9 mouse cellular contexts compared by ENCODE assay signal in genomic region chr12:108001652-108002340, GRCm38 (mm10). TPM values are rescaled to one million over a fixed set of nuclear protein-coding genes. Genes with fewer than 3 reads are reported as not detected.
DNase-seq lines count a peak whose midpoint lies in the region; ATAC-seq and TF ChIP-seq lines count a peak whose summit lies in the region.
"Had no signal": no experiment of that assay in that cellular context is flagged by ENCODE, and none has a peak within 500 bp of the region (broad histone marks: within the 10 kb centered on the region; RNA-seq: fewer than 3 reads in every experiment).

No protein-coding gene starts in this region.

- H3K27ac ChIP-seq in heart, embryonic 16.5 days (ENCODE audit: low read length), result no peak overlapping the region
- peak overlapping the region; percentile 77; the same call in 1 of the 2 replicates for H3K27ac ChIP-seq in cortical plate, adult 2 months (ENCODE audit: insufficient read depth, low read length)
- peak overlapping the region; percentile 28; the same call in 1 of the 2 replicates for H3K27ac ChIP-seq in hindbrain, postnatal 0 days
- H3K27ac ChIP-seq in neural tube, embryonic 15.5 days (replicated peaks), result peak overlapping the region; percentile 94

- no peak for TF ChIP-seq CTCF in cortical plate, adult 2 months (IDR thresholded peaks at IDR 0.05; ENCODE audit: extremely low read depth, insufficient read depth, low read length)
- no peak for TF ChIP-seq CTCF in hindbrain, postnatal 0 days (IDR thresholded peaks at IDR 0.05; ENCODE audit: low read depth)

- H3K4me1 ChIP-seq in heart, embryonic 16.5 days (ENCODE audit: control insufficient read depth, insufficient read depth, low read length), result peaks cover 13% of the 10 kb centered on the region
- H3K4me1 ChIP-seq in cortical plate, adult 2 months (ENCODE audit: control insufficient read depth, insufficient read depth, low read length), result peaks cover 4% of the 10 kb centered on the region; the same call in 1 of the 2 replicates
- H3K4me1 ChIP-seq in hindbrain, postnatal 0 days (ENCODE audit: insufficient read depth, low read length), result peaks cover 10% of the 10 kb centered on the region
- H3K4me1 ChIP-seq in neural tube, embryonic 15.5 days, result peaks cover 61% of the 10 kb centered on the region

- peak overlapping the region; percentile 63 for H3K9ac ChIP-seq in heart, embryonic 16.5 days (ENCODE audit: low read length)
- peak overlapping the region; percentile 58 for H3K9ac ChIP-seq in hindbrain, postnatal 0 days (replicated peaks; ENCODE audit: low read length)
- H3K9ac ChIP-seq in neural tube, embryonic 15.5 days (replicated peaks), result peak overlapping the region; percentile 89

- 6% methylated on average over 36 of the region's 37 CpGs for WGBS in heart, embryonic 16.5 days
- 7% methylated on average over 37 of the region's 37 CpGs for WGBS in hindbrain, postnatal 0 days
- 3% methylated on average over 37 of the region's 37 CpGs for WGBS in neural tube, embryonic 15.5 days

- no peak for DNase-seq in heart, postnatal 14 days
- no peak for DNase-seq in hindbrain, postnatal 0 days (ENCODE audit: low spot score)
- DNase-seq in urinary bladder, postnatal 14 days (ENCODE audit: low spot score), result no peak
- no peak for DNase-seq in gastrocnemius, postnatal 14 days

- ATAC-seq in heart, embryonic 16.5 days (replicated peaks; ENCODE audit: extremely low read depth, insufficient read depth, low FRiP score), result no peak
- no peak for ATAC-seq in hindbrain, postnatal 0 days
- ATAC-seq in neural tube, embryonic 15.5 days (ENCODE audit: low FRiP score), result no peak
- ATAC-seq in monocyte, adult 5-6 weeks (replicated peaks; ENCODE audit: insufficient number of reproducible peaks, low FRiP score, low TSS enrichment, poor library complexity, severe bottlenecking), result no peak

- peaks cover 55% of the 10 kb centered on the region for H3K27me3 ChIP-seq in heart, embryonic 16.5 days (ENCODE audit: control insufficient read depth, insufficient read depth, low read length)
- peaks cover 9% of the 10 kb centered on the region for H3K27me3 ChIP-seq in hindbrain, postnatal 0 days (ENCODE audit: insufficient read depth, low read length)
- H3K27me3 ChIP-seq in neural tube, embryonic 15.5 days (replicated peaks), result peaks cover 10% of the 10 kb centered on the region

- intact Hi-C loops in heart, postnatal 14 days (cut with DNase I), result no loop called here
- intact Hi-C loops in gastrocnemius, postnatal 14 days (cut with DNase I; ENCODE audit: low total_unique reads), result no loop called here

- no peaks in the 10 kb centered on the region for H3K9me3 ChIP-seq in heart, embryonic 16.5 days (replicated peaks; ENCODE audit: control insufficient read depth, low read length)
- no peaks in the 10 kb centered on the region for H3K9me3 ChIP-seq in hindbrain, postnatal 0 days (ENCODE audit: low read length)
- H3K9me3 ChIP-seq in neural tube, embryonic 15.5 days (replicated peaks), result no peaks in the 10 kb centered on the region

- H3K36me3 ChIP-seq in heart, embryonic 16.5 days (ENCODE audit: control insufficient read depth, insufficient read depth), result no peaks in the 10 kb centered on the region
- no peaks in the 10 kb centered on the region for H3K36me3 ChIP-seq in hindbrain, postnatal 0 days (ENCODE audit: insufficient read depth, low read length)
- H3K36me3 ChIP-seq in neural tube, embryonic 15.5 days, result no peaks in the 10 kb centered on the region
- H3K36me3 ChIP-seq: G1E had no signal

- H3K4me3 ChIP-seq in heart, embryonic 16.5 days (ENCODE audit: low read length), result peak overlapping the region; percentile 76
- peak overlapping the region; percentile 61 for H3K4me3 ChIP-seq in cortical plate, adult 2 months (ENCODE audit: insufficient read depth, low read length)
- H3K4me3 ChIP-seq in hindbrain, postnatal 0 days (ENCODE audit: low read length), result peak overlapping the region; percentile 61
- H3K4me3 ChIP-seq in neural tube, embryonic 15.5 days (replicated peaks), result peak overlapping the region; percentile 81

- no peak for TF ChIP-seq POLR2A in cortical plate, adult 2 months (IDR thresholded peaks at IDR 0.05; ENCODE audit: extremely low read depth, insufficient read depth, low read length)

- peak overlapping the region; percentile 98 for H3K4me2 ChIP-seq in heart, embryonic 16.5 days (ENCODE audit: low read depth, low read length)
- peak overlapping the region; percentile 93 for H3K4me2 ChIP-seq in hindbrain, postnatal 0 days (ENCODE audit: low read depth, low read length)
- peak overlapping the region; percentile 98 for H3K4me2 ChIP-seq in neural tube, embryonic 15.5 days

RNA-seq across cellular contexts. Expression of gene Bcl11b, which starts 1.6 kb away (rescaled TPM):
- 6.3 and 9.0 TPM in 2 replicates for polyA plus RNA-seq in heart, embryonic 16.5 days (2015; fragmentation: Nextera tagmentation; extraction: Ambion mirVana)
- total RNA-seq in heart, postnatal 14 days (2021), result 1 to 10 TPM; 1.2 to 8.6 TPM
- polyA plus RNA-seq in cortical plate, adult 2 months (2012; rRNA removed), result 23.9 and 27.2 TPM in 2 replicates
- total RNA-seq in hindbrain, postnatal 0 days (2014; rRNA removed), result 30.0 and 31.6 TPM in 2 replicates
- 9.8 and 12.0 TPM in 2 replicates for polyA plus RNA-seq in hindbrain, postnatal 0 days (2015; fragmentation: Nextera tagmentation; extraction: Ambion mirVana)
- 21.6 and 22.2 TPM in 2 replicates for polyA plus RNA-seq in neural tube, embryonic 15.5 days (2015; fragmentation: Nextera tagmentation; extraction: Ambion mirVana)
- total RNA-seq in gastrocnemius, postnatal 14 days (2021), result under 1 TPM; 0.06 to 0.11 TPM
- 0.76 to 1.8 TPM (median 0.85 TPM) in 3 replicates for total RNA-seq in monocyte, adult 5-6 weeks (2017)
- polyA plus RNA-seq: G1E had no signal
